Mouse (Mus musculus) midbrain, embryonic 15.5 days (tissue): ENCODE results near the gene Taar1. TPM values are rescaled to one million over a fixed set of nuclear protein-coding genes. Genes with fewer than 3 reads are reported as not detected.

Source experiments
- ATAC-seq: fragments of 200-750 bp; cut with Nextera tagmentation; replicated peaks from 2 replicates; pipeline ENCODE4 v1.8.0; 2017; ENCODE audit warnings: moderate TSS enrichment
- H3K27ac ChIP-seq: fragments of 300-500 bp; sonication (generic); 2 replicates; pipeline ENCODE4 v1.5.1; 2015; ENCODE audit warnings: mild to moderate bottlenecking, inconsistent platforms
- H3K27me3 ChIP-seq: fragments of 300-500 bp; sonication (generic); replicated peaks from 2 replicates; pipeline ENCODE4 v1.6.1; 2015; ENCODE audit warnings: inconsistent platforms
- H3K36me3 ChIP-seq: fragments of 300-500 bp; sonication (generic); replicated peaks from 2 replicates; pipeline ENCODE4 v1.6.1; 2015; ENCODE audit warnings: inconsistent platforms
- H3K4me1 ChIP-seq: fragments of 300-500 bp; sonication (generic); 2 replicates; pipeline ENCODE4 v1.6.1; 2015; ENCODE audit warnings: inconsistent platforms
- H3K4me2 ChIP-seq: fragments of 300-500 bp; sonication (generic); 2 replicates; pipeline ENCODE4 v1.6.1; 2015; ENCODE audit warnings: inconsistent platforms, mild to moderate bottlenecking, moderate library complexity
- H3K4me3 ChIP-seq: fragments of 300-500 bp; sonication (generic); 2 replicates; pipeline ENCODE4 v1.5.1; 2015; ENCODE audit warnings: mild to moderate bottlenecking, inconsistent platforms
- H3K9ac ChIP-seq: fragments of 300-500 bp; sonication (generic); 2 replicates; pipeline ENCODE4 v1.6.1; 2015; ENCODE audit warnings: mild to moderate bottlenecking, inconsistent platforms
- H3K9me3 ChIP-seq: fragments of 300-500 bp; sonication (generic); 2 replicates; pipeline ENCODE4 v1.6.1; 2016; ENCODE audit warnings: inconsistent platforms
- WGBS: fragments of 180-500 bp; shearing (Covaris S2); methylation state at CpG from one replicate; pipeline ENCODE4 v1.1.7; 2015; ENCODE audit warnings: mixed read lengths; 5-methylcytosine and 5-hydroxymethylcytosine counted together
- polyA plus RNA-seq: library from polyadenylated mRNA; unstranded; fragments of >200 nt; fragmentation: Nextera tagmentation; extraction: Ambion mirVana; gene quantifications from 2 replicates; pipeline ENCODE4 v1.2.1, GENCODE M21; 2015

Taar1 gene
- polyA plus RNA-seq, 1 experiment from 2014 or later = not detected

DNA sequence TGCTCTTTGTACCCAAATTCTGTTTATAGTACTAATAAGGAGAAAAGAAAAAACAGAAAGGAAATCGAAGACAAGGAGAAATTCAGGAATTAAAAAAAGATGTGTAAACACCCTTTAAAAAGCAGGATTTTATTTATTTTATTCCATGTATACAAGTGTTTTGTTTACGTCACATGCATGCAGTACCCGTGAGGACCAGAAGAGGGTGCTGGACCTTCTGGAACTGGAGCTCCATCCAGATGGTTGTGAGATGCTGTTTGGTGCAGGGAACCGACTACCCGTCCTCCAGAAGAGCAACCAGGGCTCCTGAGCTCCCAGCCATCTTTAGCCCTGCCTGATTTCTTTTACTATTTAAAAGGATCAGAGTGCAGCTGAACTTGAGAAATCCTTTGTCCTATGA, 22.3 kb downstream of the Taar1 start:
- no peak for ATAC-seq
- 81% methylated on average over 5 of the region's 5 CpGs for WGBS
- Histone ChIP-seq H3K9ac (no peak overlapping the region), H3K27ac (no peak overlapping the region), H3K27me3 (no peaks in the 10 kb centered on the region), H3K9me3 (no peaks in the 10 kb centered on the region), H3K36me3 (no peaks in the 10 kb centered on the region), H3K4me3 (no peak overlapping the region), H3K4me1 (peaks cover 2% of the 10 kb centered on the region; the same call in 1 of the 2 replicates), H3K4me2 (no peak overlapping the region)

DNA sequence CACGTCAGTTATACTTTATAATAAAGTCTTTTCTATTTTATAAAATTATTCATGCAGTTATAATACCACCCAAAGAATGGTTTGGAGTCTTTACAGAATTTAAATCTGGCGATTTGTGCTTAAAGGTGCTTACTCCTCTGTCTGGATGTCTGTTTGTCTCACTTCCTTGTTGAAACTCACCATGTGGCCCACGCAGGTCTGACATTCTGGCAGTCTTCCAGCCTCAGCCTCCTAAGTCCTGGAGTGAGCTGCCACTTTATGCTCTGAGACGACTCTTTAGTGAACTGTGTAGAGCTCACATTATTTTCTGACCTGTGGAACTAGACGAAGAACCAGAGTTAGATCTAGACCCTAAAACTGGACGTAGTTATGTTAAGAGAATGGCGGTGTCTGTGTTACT, 27.9 kb downstream of the Taar1 start:
- 61% methylated on average over 7 of the region's 7 CpGs for WGBS
- H3K9me3 ChIP-seq = no peaks in the 10 kb centered on the region
- no peak overlapping the region for H3K9ac ChIP-seq
- H3K4me2 ChIP-seq = no peak overlapping the region
- no peaks in the 10 kb centered on the region for H3K27me3 ChIP-seq
- H3K4me3 ChIP-seq = no peak overlapping the region
- ATAC-seq = no peak
- no peaks in the 10 kb centered on the region for H3K4me1 ChIP-seq
- no peak overlapping the region for H3K27ac ChIP-seq
- H3K36me3 ChIP-seq = no peaks in the 10 kb centered on the region

DNA sequence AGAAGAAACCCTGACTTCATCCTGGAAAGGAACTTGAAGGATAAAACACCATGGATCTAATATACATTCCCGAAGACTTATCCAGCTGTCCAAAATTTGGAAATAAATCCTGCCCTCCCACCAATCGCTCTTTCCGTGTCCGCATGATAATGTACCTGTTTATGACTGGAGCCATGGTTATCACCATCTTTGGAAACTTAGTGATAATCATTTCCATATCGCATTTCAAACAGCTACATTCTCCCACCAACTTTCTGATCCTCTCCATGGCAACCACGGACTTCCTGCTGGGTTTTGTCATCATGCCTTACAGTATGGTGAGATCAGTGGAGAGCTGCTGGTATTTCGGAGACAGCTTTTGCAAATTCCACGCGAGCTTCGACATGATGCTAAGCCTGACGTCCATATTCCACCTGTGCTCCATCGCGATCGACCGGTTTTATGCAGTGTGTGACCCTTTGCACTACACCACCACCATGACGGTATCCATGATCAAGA, 29.4 kb downstream of the Taar1 start, which contains the start of gene Taar3:
Gene Taar3, plus strand, starts transcription at position 51 of the 498 bp plus-strand sequence.
- no peak within 1 kb of the TSS for H3K4me2 ChIP-seq
- no peaks in the 10 kb centered on the region for H3K4me1 ChIP-seq
- H3K36me3 ChIP-seq = no peaks in the 10 kb centered on the region
- ATAC-seq = no peak
- WGBS = 82% methylated on average over 16 of the region's 16 CpGs
- no peaks in the 10 kb centered on the region for H3K27me3 ChIP-seq
- no peaks in the 10 kb centered on the region for H3K9me3 ChIP-seq
- H3K9ac ChIP-seq = no peak within 1 kb of the TSS
- H3K4me3 ChIP-seq = no peak within 1 kb of the TSS
- no peak within 1 kb of the TSS for H3K27ac ChIP-seq

DNA sequence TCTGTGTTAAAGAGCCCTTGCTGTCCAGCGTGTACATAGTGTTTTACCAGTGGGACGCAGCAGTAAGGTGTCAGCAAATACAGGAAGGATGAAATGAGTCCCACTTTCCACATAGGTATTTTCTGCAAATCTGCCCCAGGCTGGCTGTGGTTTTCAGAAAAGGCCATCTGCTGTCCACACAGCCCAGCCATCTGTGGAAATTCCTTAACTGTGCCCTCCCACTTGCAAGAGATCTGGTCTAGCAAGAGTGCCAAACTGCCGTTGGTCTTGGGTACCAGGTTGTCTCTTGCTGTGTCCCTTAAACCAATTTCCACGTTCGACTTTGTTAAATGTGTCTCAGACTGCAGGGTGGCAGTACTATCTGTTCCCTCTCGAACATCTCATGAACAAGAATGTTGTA, 31.6 kb downstream of the Taar1 start:
- Histone ChIP-seq H3K4me2 (no peak overlapping the region), H3K9ac (no peak overlapping the region), H3K4me1 (no peaks in the 10 kb centered on the region), H3K27me3 (no peaks in the 10 kb centered on the region), H3K4me3 (no peak overlapping the region), H3K9me3 (no peaks in the 10 kb centered on the region), H3K27ac (no peak overlapping the region), H3K36me3 (no peaks in the 10 kb centered on the region)
- no peak for ATAC-seq
- WGBS = 89% methylated on average over 6 of the region's 6 CpGs

- Histone ChIP-seq H3K4me2 (no peak overlapping the region), H3K27me3 (no peaks in the 10 kb centered on the region), H3K4me3 (no peak overlapping the region), H3K9me3 (no peaks in the 10 kb centered on the region), H3K27ac (no peak overlapping the region), H3K9ac (no peak overlapping the region), H3K36me3 (no peaks in the 10 kb centered on the region), H3K4me1 (no peaks in the 10 kb centered on the region)
- WGBS = 71% methylated on average over 3 of the region's 3 CpGs
- no peak for ATAC-seq
Measured at GRCm38 (mm10) chr10:23959071-23959470, 38.9 kb downstream of the Taar1 start.

DNA sequence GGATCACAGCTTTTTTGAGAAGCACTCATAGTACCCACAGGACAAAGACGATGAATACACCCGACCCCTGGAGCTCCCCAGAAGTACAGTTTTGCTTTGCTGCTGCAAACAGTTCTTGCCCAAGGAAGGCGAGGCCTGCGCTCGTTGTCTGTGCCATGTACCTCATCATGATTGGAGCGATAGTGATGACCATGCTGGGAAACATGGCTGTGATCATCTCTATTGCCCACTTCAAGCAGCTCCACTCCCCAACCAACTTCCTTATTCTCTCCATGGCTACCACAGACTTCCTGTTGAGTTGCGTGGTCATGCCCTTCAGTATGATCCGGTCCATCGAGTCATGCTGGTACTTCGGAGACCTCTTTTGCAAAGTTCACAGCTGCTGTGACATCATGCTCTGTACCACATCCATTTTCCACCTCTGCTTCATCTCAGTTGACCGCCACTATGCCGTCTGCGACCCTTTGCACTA, 40.3 kb downstream of the Taar1 start, which contains the start of gene Taar4:
Gene Taar4, plus strand, starts transcription at position 51 of the 472 bp plus-strand sequence.
- Histone ChIP-seq H3K4me1 (no peaks in the 10 kb centered on the region), H3K9me3 (no peaks in the 10 kb centered on the region), H3K27me3 (no peaks in the 10 kb centered on the region), H3K4me3 (no peak within 1 kb of the TSS), H3K9ac (no peak within 1 kb of the TSS), H3K36me3 (no peaks in the 10 kb centered on the region), H3K4me2 (no peak within 1 kb of the TSS), H3K27ac (no peak within 1 kb of the TSS)
- WGBS = 96% methylated on average over 13 of the region's 13 CpGs
- no peak for ATAC-seq

GRCm38 (mm10) chr10:23963444-23963843, 43.3 kb downstream of the Taar1 start:
- no peaks in the 10 kb centered on the region for H3K36me3 ChIP-seq
- no peak overlapping the region for H3K9ac ChIP-seq
- WGBS = 59% methylated on average over 3 of the region's 3 CpGs
- no peak overlapping the region for H3K4me2 ChIP-seq
- H3K27ac ChIP-seq = no peak overlapping the region
- ATAC-seq = no peak
- no peak overlapping the region for H3K4me3 ChIP-seq
- H3K4me1 ChIP-seq = no peaks in the 10 kb centered on the region
- no peaks in the 10 kb centered on the region for H3K27me3 ChIP-seq
- no peaks in the 10 kb centered on the region for H3K9me3 ChIP-seq

- Histone ChIP-seq H3K9ac (no peak overlapping the region), H3K4me2 (no peak overlapping the region), H3K4me3 (no peak overlapping the region), H3K27ac (no peak overlapping the region), H3K4me1 (no peaks in the 10 kb centered on the region), H3K9me3 (no peaks in the 10 kb centered on the region), H3K27me3 (no peaks in the 10 kb centered on the region), H3K36me3 (no peaks in the 10 kb centered on the region)
- 93% methylated on average over 6 of the region's 6 CpGs for WGBS
- no peak for ATAC-seq
Measured at GRCm38 (mm10) chr10:23964921-23965610, 44.9 kb downstream of the Taar1 start.

DNA sequence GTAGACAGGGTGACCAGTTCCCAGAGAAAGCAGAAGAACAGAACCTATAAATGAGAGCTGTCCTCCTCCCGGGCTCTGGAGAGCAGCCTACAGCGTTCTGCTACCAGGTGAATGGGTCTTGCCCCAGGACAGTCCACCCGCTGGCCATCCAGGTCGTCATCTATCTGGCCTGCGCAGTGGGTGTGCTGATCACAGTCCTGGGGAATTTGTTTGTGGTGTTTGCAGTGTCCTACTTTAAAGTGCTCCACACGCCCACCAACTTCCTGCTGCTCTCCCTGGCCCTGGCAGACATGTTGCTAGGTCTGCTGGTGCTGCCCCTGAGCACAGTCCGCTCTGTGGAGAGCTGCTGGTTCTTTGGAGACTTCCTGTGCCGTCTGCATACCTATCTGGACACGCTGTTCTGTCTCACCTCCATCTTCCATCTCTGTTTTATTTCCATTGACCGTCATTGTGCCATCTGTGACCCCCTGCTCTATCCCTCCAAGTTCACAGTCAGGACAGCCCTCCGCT, 50.6 kb downstream of the Taar1 start, which contains the start of gene Taar5:
Gene Taar5, plus strand, starts transcription at position 51 of the 510 bp plus-strand sequence.
- Histone ChIP-seq H3K27ac (no peak within 1 kb of the TSS), H3K4me3 (no peak within 1 kb of the TSS), H3K27me3 (no peaks in the 10 kb centered on the region), H3K9me3 (no peaks in the 10 kb centered on the region), H3K36me3 (no peaks in the 10 kb centered on the region), H3K4me2 (no peak within 1 kb of the TSS), H3K9ac (no peak within 1 kb of the TSS), H3K4me1 (no peaks in the 10 kb centered on the region)
- no peak for ATAC-seq
- WGBS = 92% methylated on average over 11 of the region's 11 CpGs

Other genes starting within 250 kb of the Taar1 start
- gene Rps12, start 133.1 kb upstream of the Taar1 start, polyA plus RNA-seq = 84.7 and 98.7 TPM in 2 replicates
- gene Slc18b1, start 123.4 kb upstream of the Taar1 start, polyA plus RNA-seq = 15.4 and 16.6 TPM in 2 replicates
- 0.09 TPM in 1 of 2 replicates, not detected in the other for gene Vnn3, start 68.9 kb upstream of the Taar1 start, polyA plus RNA-seq
- gene Vnn1, start 25.7 kb upstream of the Taar1 start, polyA plus RNA-seq = 0.31 and 0.68 TPM in 2 replicates
- 0.17 TPM in 2 replicates for gene Taar2, start 18.2 kb downstream of the Taar1 start, polyA plus RNA-seq
- gene Taar3, start 29.2 kb downstream of the Taar1 start, polyA plus RNA-seq = not detected in 2 replicates
- gene Taar4, start 40.1 kb downstream of the Taar1 start, polyA plus RNA-seq = not detected in 2 replicates
- gene Taar5, start 50.4 kb downstream of the Taar1 start, polyA plus RNA-seq = not detected in 2 replicates
- not detected in 2 replicates for gene Taar6, start 65.3 kb downstream of the Taar1 start, polyA plus RNA-seq
- not detected in 2 replicates for gene Taar7a, start 73.1 kb downstream of the Taar1 start, polyA plus RNA-seq
- gene Taar7b, start 79.6 kb downstream of the Taar1 start, polyA plus RNA-seq = not detected in 2 replicates
- gene Taar7d, start 106.9 kb downstream of the Taar1 start, polyA plus RNA-seq = not detected in 2 replicates
- gene Taar7e, start 117.3 kb downstream of the Taar1 start, polyA plus RNA-seq = not detected in 2 replicates
- not detected in 2 replicates for gene Taar7f, start 129.2 kb downstream of the Taar1 start, polyA plus RNA-seq
- gene Taar8a, start 156.1 kb downstream of the Taar1 start, polyA plus RNA-seq = not detected in 2 replicates
- not detected in 2 replicates for gene Taar8b, start 171.9 kb downstream of the Taar1 start, polyA plus RNA-seq
- not detected in 2 replicates for gene Taar8c, start 181.6 kb downstream of the Taar1 start, polyA plus RNA-seq
- gene Taar9, start 189.2 kb downstream of the Taar1 start, polyA plus RNA-seq = not detected in 2 replicates
- 321 and 340 TPM in 2 replicates for gene Stx7, start 228.9 kb downstream of the Taar1 start, polyA plus RNA-seq